Mouse (Mus musculus) thymus, postnatal 25 days (tissue): ENCODE data around the gene Egln3.

ENCODE experiments used
- DNase-seq: peaks from one replicate; pipeline ENCODE4 v3.0.0; 2022

The Egln3 gene

DNA sequence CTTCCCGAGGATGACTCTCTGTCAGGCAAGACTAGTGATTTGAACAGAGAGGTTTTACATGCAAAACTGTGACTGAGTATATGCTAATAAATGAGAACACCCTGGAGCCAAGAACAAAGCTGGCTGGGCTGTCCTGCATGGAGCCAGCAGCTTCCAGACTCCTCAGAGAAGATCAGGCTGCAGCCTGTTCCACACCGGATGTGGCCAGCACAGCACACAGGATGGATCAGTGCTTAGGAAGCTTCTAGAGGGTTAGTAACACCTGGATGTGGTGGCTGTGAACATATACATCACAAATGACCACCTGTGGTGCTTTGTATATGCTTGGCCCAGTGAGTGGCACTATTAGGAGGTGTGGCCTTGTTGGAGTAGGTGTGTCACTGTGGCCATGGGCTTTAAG is 43.4 kb downstream of the Egln3 start:
- DNase-seq: no peak

DNA sequence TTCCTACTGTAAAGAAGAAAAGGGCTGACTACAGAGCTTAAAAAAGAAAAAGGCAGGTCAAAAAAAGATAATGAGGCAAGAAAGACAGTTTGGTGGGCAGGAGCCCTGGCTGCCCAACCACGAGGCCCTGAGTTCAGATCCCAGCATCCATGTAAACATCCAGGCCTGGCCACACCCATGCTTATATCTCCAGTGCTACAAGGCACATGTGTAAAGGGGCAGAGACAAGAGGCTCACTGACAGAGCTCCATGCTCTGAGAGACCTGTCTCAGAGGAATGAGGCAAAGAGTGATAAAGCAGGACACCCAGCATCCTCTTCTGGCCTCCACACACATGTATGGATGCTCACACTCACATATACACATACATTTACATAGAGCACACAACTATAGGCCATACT is 48.9 kb downstream of the Egln3 start:
- no peak for DNase-seq

DNA sequence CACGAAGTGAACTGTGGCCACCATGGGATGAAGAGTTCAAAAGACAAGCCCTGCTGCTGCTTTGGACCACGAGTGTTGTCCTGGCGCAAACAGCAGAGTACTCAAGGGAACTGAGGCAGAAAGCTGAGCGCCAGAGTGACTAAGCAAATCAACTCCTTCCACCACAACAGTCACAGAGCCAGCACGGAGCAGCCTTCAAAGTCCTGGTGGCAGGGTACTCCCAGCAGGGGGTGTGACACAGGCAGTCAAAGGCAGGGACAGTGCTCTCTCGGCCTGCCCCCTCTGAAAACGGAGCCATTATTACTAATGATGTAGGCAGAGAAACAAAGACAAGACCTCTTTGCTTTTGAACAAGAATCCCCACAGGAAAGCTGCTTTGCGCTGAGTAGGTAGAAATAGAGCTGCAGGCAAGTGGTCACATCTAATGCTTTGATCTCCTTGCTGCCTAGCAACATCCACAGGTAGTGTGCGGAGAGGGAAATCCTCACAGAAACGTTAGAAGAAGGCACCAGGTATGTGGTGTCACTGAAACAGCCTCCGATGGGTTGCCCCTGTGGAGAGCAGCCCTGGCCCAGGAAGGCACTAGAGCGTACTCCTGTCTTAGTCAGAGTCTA is 56.6 kb downstream of the Egln3 start:
- DNase-seq: peak; percentile 18
